Mouse (Mus musculus): ENCODE data around the gene Dnah6. TPM values are rescaled to one million over a fixed set of nuclear protein-coding genes. Genes with fewer than 3 reads are reported as not detected.

Dnah6 gene
- polyA plus RNA-seq, 1 experiment from 2014 or later, result 0.14 TPM

DNA sequence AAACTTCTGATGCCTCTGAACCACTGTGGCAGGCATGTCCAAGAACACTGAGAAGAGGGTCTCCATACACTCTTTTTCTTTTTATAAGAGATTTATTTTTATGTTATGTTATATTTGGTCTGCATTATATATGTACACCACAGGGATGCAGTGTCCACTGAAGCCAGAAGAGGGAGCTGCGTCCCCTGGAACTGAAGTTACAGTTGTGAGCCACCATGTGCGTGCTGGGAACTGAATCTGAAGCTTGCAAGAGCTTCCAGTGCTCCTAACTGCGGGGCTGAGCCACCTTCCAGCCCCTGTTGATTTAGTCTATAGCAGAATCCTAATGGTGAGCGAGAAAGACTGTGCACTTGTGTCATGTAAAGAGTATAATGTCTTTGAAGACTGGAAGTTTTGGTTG, 78.7 kb downstream of the Dnah6 start:
- Histone ChIP-seq H3K4me1 (ENCODE audit: control insufficient read depth in 2 of 2, insufficient read depth in 2 of 2, low read length in 2 of 2) (no peaks in the 10 kb centered on the region), H3K4me3 (ENCODE audit: control insufficient read depth in 1 of 2, insufficient read depth in 1 of 2, low read depth in 1 of 2, low read length in 2 of 2) (no peak overlapping the region), H3K9me3 (ENCODE audit: control insufficient read depth, low read length) (no peaks in the 10 kb centered on the region), H3K27me3 (ENCODE audit: control insufficient read depth, insufficient read depth, low read length) (no peaks in the 10 kb centered on the region), H3K27ac (replicated peaks in 1 of 2; ENCODE audit: control insufficient read depth in 1 of 2, insufficient read depth in 1 of 2, low read depth in 2 of 2, low read length in 2 of 2) (no peak overlapping the region), H3K36me3 (ENCODE audit: control insufficient read depth, insufficient read depth, low read length) (no peaks in the 10 kb centered on the region), H3K9ac (ENCODE audit: low read length) (no peak overlapping the region), H3K4me2 (ENCODE audit: low read length) (no peak overlapping the region)
- WGBS, result 81% methylated on average over 4 of the region's 4 CpGs
- no peak for ATAC-seq (ENCODE audit: insufficient number of reproducible peaks, insufficient read depth, low FRiP score, low read depth)

- no peak for ATAC-seq (ENCODE audit: insufficient number of reproducible peaks, insufficient read depth, low FRiP score, low read depth)
- Histone ChIP-seq H3K36me3 (ENCODE audit: control insufficient read depth, insufficient read depth, low read length) (no peaks in the 10 kb centered on the region), H3K4me3 (ENCODE audit: control insufficient read depth in 1 of 2, insufficient read depth in 1 of 2, low read depth in 1 of 2, low read length in 2 of 2) (no peak overlapping the region), H3K4me1 (ENCODE audit: control insufficient read depth in 2 of 2, insufficient read depth in 2 of 2, low read length in 2 of 2) (no peaks in the 10 kb centered on the region), H3K4me2 (ENCODE audit: low read length) (no peak overlapping the region), H3K9me3 (ENCODE audit: control insufficient read depth, low read length) (no peaks in the 10 kb centered on the region), H3K27ac (replicated peaks in 1 of 2; ENCODE audit: control insufficient read depth in 1 of 2, insufficient read depth in 1 of 2, low read depth in 2 of 2, low read length in 2 of 2) (no peak overlapping the region), H3K27me3 (ENCODE audit: control insufficient read depth, insufficient read depth, low read length) (no peaks in the 10 kb centered on the region), H3K9ac (ENCODE audit: low read length) (no peak overlapping the region)
- 70% methylated on average over 3 of the region's 3 CpGs for WGBS
These were observed 80.6 kb downstream of the Dnah6 start for GRCm38 (mm10) chr6:73140836-73141235.

DNA sequence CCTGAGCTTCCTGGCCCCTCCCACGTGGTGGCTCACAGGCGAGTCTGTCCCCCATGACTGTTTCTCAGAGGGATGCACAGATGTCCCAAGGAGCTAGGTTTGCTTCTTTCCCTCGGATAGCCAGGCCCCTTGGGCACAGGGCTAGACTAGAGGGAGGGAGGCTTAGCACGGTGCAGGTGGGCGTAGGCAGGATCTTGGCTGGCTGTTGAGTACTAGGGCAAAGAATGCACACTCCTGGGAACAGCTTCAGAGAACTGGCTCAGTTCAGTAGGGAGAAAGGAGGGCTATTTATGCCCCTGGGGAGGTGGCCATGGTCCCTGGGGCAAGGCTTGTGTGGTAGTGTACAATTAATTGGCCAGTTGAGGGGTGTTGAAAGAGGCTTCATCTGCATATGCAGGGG, 88.7 kb downstream of the Dnah6 start:
- Histone ChIP-seq H3K9me3 (ENCODE audit: control insufficient read depth, low read length) (no peaks in the 10 kb centered on the region), H3K4me2 (ENCODE audit: low read length) (no peak overlapping the region), H3K9ac (ENCODE audit: low read length) (no peak overlapping the region), H3K4me1 (ENCODE audit: control insufficient read depth in 2 of 2, insufficient read depth in 2 of 2, low read length in 2 of 2) (no peaks in the 10 kb centered on the region), H3K36me3 (ENCODE audit: control insufficient read depth, insufficient read depth, low read length) (no peaks in the 10 kb centered on the region), H3K27ac (replicated peaks in 1 of 2; ENCODE audit: control insufficient read depth in 1 of 2, insufficient read depth in 1 of 2, low read depth in 2 of 2, low read length in 2 of 2) (no peak overlapping the region), H3K27me3 (ENCODE audit: control insufficient read depth, insufficient read depth, low read length) (no peaks in the 10 kb centered on the region), H3K4me3 (ENCODE audit: control insufficient read depth in 1 of 2, insufficient read depth in 1 of 2, low read depth in 1 of 2, low read length in 2 of 2) (no peak overlapping the region)
- WGBS, result 52% methylated on average over 5 of the region's 5 CpGs
- ATAC-seq (ENCODE audit: insufficient number of reproducible peaks, insufficient read depth, low FRiP score, low read depth), result no peak

DNA sequence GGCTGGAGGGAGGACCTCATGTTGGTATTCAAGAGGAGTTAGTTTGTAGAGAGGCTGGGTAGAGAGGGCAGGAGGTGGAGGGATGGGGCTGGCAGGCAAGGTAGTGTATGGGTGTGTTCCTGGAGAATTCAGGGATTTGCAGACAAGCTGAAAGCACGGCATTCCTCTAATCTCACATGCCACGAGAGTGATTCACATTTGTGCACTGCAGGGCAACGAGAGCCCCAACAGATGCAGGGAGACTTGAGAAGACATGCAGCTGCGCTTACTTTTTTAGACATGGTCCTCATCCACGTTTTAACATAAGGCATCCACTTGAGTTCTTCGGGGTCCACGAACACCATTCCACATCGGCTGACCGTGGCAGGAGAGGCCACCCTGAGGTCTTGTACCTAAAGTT, 93.9 kb downstream of the Dnah6 start:
- H3K9ac ChIP-seq (ENCODE audit: low read length), result no peak overlapping the region
- no peaks in the 10 kb centered on the region for H3K27me3 ChIP-seq (ENCODE audit: control insufficient read depth, insufficient read depth, low read length)
- no peak overlapping the region for H3K27ac ChIP-seq (replicated peaks in 1 of 2; ENCODE audit: control insufficient read depth in 1 of 2, insufficient read depth in 1 of 2, low read depth in 2 of 2, low read length in 2 of 2)
- WGBS, result 47% methylated on average over 9 of the region's 9 CpGs
- no peak overlapping the region for H3K4me2 ChIP-seq (ENCODE audit: low read length)
- H3K36me3 ChIP-seq (ENCODE audit: control insufficient read depth, insufficient read depth, low read length), result no peaks in the 10 kb centered on the region
- no peaks in the 10 kb centered on the region for H3K9me3 ChIP-seq (ENCODE audit: control insufficient read depth, low read length)
- ATAC-seq (ENCODE audit: insufficient number of reproducible peaks, insufficient read depth, low FRiP score, low read depth), result no peak
- H3K4me1 ChIP-seq (ENCODE audit: control insufficient read depth in 2 of 2, insufficient read depth in 2 of 2, low read length in 2 of 2), result 0 out of 4 replicates have a peak, but pooled peaks cover 0 to 2% of the 10 kb centered on the region in 2 experiments
- no peak overlapping the region for H3K4me3 ChIP-seq (ENCODE audit: control insufficient read depth in 1 of 2, insufficient read depth in 1 of 2, low read depth in 1 of 2, low read length in 2 of 2)

DNA sequence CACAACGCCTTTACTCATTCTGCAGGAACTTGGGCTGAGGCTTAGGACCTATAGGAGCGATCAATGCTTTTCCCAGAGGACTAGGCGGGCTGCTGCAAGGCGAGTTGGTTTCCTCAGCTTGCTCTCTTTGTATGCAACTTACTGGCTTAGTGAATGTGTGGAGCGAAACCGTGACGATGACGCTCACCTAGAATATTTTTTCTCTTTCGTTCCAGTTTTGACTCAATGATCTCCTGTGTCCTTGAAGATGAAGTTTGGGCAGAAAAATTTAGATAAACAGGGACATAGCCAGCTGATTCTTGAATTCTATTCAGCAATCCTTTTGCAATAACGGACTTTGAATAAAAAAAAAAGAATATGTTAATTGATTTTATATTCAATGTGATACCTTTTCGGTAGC, 101.1 kb downstream of the Dnah6 start:
- H3K27me3 ChIP-seq (ENCODE audit: control insufficient read depth, insufficient read depth, low read length), result no peaks in the 10 kb centered on the region
- H3K4me1 ChIP-seq (ENCODE audit: control insufficient read depth in 2 of 2, insufficient read depth in 2 of 2, low read length in 2 of 2), result no peaks in the 10 kb centered on the region
- H3K36me3 ChIP-seq (ENCODE audit: control insufficient read depth, insufficient read depth, low read length), result no peaks in the 10 kb centered on the region
- H3K9ac ChIP-seq (ENCODE audit: low read length), result no peak overlapping the region
- no peak for ATAC-seq (ENCODE audit: insufficient number of reproducible peaks, insufficient read depth, low FRiP score, low read depth)
- H3K4me3 ChIP-seq (ENCODE audit: control insufficient read depth in 1 of 2, insufficient read depth in 1 of 2, low read depth in 1 of 2, low read length in 2 of 2), result no peak overlapping the region
- no peak overlapping the region for H3K27ac ChIP-seq (replicated peaks in 1 of 2; ENCODE audit: control insufficient read depth in 1 of 2, insufficient read depth in 1 of 2, low read depth in 2 of 2, low read length in 2 of 2)
- H3K4me2 ChIP-seq (ENCODE audit: low read length), result no peak overlapping the region
- H3K9me3 ChIP-seq (ENCODE audit: control insufficient read depth, low read length), result no peaks in the 10 kb centered on the region
- WGBS, result 87% methylated on average over 11 of the region's 11 CpGs

- ATAC-seq (ENCODE audit: insufficient number of reproducible peaks, insufficient read depth, low FRiP score, low read depth), result no peak
- Histone ChIP-seq H3K4me1 (ENCODE audit: control insufficient read depth in 2 of 2, insufficient read depth in 2 of 2, low read length in 2 of 2) (peaks cover 0 to 2% of the 10 kb centered on the region in 2 experiments; a peak in 1 of 4 replicates), H3K4me3 (ENCODE audit: control insufficient read depth in 1 of 2, insufficient read depth in 1 of 2, low read depth in 1 of 2, low read length in 2 of 2) (no peak overlapping the region), H3K9me3 (ENCODE audit: control insufficient read depth, low read length) (no peaks in the 10 kb centered on the region), H3K9ac (ENCODE audit: low read length) (no peak overlapping the region), H3K36me3 (ENCODE audit: control insufficient read depth, insufficient read depth, low read length) (no peaks in the 10 kb centered on the region), H3K27me3 (ENCODE audit: control insufficient read depth, insufficient read depth, low read length) (no peaks in the 10 kb centered on the region), H3K4me2 (ENCODE audit: low read length) (no peak overlapping the region), H3K27ac (replicated peaks in 1 of 2; ENCODE audit: control insufficient read depth in 1 of 2, insufficient read depth in 1 of 2, low read depth in 2 of 2, low read length in 2 of 2) (no peak overlapping the region)
- 58% methylated on average over 2 of the region's 2 CpGs for WGBS
These were observed 107.6 kb downstream of the Dnah6 start for GRCm38 (mm10) chr6:73113898-73114297.

- H3K27me3 ChIP-seq (ENCODE audit: control insufficient read depth, insufficient read depth, low read length), result no peaks in the 10 kb centered on the region
- no peak overlapping the region for H3K27ac ChIP-seq (replicated peaks in 1 of 2; ENCODE audit: control insufficient read depth in 1 of 2, insufficient read depth in 1 of 2, low read depth in 2 of 2, low read length in 2 of 2)
- no peak overlapping the region for H3K9ac ChIP-seq (ENCODE audit: low read length)
- peaks cover 0 to 2% of the 10 kb centered on the region in 2 experiments; a peak in 1 of 4 replicates for H3K4me1 ChIP-seq (ENCODE audit: control insufficient read depth in 2 of 2, insufficient read depth in 2 of 2, low read length in 2 of 2)
- no peaks in the 10 kb centered on the region for H3K36me3 ChIP-seq (ENCODE audit: control insufficient read depth, insufficient read depth, low read length)
- no peak overlapping the region for H3K4me3 ChIP-seq (ENCODE audit: control insufficient read depth in 1 of 2, insufficient read depth in 1 of 2, low read depth in 1 of 2, low read length in 2 of 2)
- 52% methylated on average over 2 of the region's 2 CpGs for WGBS
- no peaks in the 10 kb centered on the region for H3K9me3 ChIP-seq (ENCODE audit: control insufficient read depth, low read length)
- no peak overlapping the region for H3K4me2 ChIP-seq (ENCODE audit: low read length)
- no peak for ATAC-seq (ENCODE audit: insufficient number of reproducible peaks, insufficient read depth, low FRiP score, low read depth)
These were observed 108.1 kb downstream of the Dnah6 start for GRCm38 (mm10) chr6:73113365-73113764.

DNA sequence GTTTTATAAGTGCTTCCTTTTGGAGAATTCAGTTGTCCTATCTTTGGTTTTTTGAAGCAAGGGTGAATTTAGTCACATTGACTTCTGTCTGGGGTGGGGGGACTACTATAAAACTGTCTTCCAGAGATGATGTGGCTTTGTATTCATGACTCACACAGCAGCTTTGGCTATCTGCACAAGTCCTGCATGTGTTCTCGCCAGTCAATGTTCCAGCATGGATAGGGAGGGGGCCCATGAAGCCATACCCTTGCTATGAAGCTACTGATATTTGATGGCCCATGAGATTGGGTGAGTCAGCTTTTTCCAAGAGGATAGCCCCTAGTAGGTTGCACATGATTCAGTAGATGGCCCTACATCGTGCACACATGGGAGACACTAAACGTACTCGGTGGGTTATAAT, 128.3 kb downstream of the Dnah6 start:
- no peak overlapping the region for H3K4me3 ChIP-seq (ENCODE audit: control insufficient read depth in 1 of 2, insufficient read depth in 1 of 2, low read depth in 1 of 2, low read length in 2 of 2)
- H3K27me3 ChIP-seq (ENCODE audit: control insufficient read depth, insufficient read depth, low read length), result no peaks in the 10 kb centered on the region
- H3K27ac ChIP-seq (replicated peaks in 1 of 2; ENCODE audit: control insufficient read depth in 1 of 2, insufficient read depth in 1 of 2, low read depth in 2 of 2, low read length in 2 of 2), result no peak overlapping the region
- H3K4me2 ChIP-seq (ENCODE audit: low read length), result no peak overlapping the region
- H3K36me3 ChIP-seq (ENCODE audit: control insufficient read depth, insufficient read depth, low read length), result no peaks in the 10 kb centered on the region
- ATAC-seq (ENCODE audit: insufficient number of reproducible peaks, insufficient read depth, low FRiP score, low read depth), result no peak
- no peaks in the 10 kb centered on the region for H3K4me1 ChIP-seq (ENCODE audit: control insufficient read depth in 2 of 2, insufficient read depth in 2 of 2, low read length in 2 of 2)
- 0 out of 2 replicates have a peak, but pooled peaks cover 3% of the 10 kb centered on the region for H3K9me3 ChIP-seq (ENCODE audit: control insufficient read depth, low read length)
- WGBS, result 86% methylated on average over 4 of the region's 4 CpGs
- no peak overlapping the region for H3K9ac ChIP-seq (ENCODE audit: low read length)
